Mouse (Mus musculus): Measurements from ENCODE around the gene Yif1b.

DNA sequence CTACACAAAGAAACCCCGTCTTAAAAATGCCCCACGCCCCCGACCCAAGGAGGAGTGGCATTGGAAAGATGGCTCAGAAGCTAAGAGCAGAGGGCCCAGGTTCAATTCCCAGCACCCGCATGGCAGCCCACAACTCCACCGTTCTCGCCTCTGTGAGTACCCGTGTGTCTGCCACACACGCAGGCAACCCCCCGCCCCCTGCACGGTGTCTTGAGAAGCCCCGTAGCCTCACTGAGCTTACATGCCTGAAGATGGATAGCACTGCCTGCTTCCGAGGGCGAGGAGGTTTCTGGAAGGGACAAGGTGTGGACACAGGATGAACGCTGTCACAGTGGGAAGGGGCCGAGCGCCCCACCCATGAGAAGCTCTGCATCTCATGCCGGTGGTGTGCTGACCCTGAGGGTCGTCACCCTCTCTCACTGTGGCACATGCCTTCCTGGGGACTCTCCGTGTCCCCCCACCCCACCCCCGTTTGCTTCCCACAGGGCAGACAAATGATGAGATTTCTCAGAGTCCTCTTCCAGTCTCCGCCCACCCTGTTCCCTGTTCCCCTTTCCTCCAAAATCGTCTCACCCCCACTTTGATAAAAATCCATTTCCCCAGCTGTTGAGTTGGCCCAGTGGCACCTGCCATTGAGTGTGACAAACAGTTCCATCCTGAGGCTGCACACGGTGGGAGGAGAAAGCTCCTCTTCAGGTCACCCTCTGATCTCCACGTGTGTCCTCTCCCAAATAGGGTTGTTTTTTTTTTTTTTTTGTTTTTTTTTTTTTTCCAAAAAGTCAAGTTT lies 57.9 kb downstream of the Yif1b start:
- TF ChIP-seq CHD2 (IDR thresholded peaks at IDR 0.05; ENCODE audit: low read length) (no peak), CTCF (IDR thresholded peaks at IDR 0.05 in 2 of 3, conservative IDR thresholded peaks at IDR 0.05 in 1 of 3; ENCODE audit: control insufficient read depth in 1 of 3, insufficient read depth in 1 of 3, low read depth in 2 of 3, low read length in 3 of 3, poor library complexity in 1 of 3, severe bottlenecking in 1 of 3) (no peak), ELF1 (IDR thresholded peaks at IDR 0.05; ENCODE audit: low read depth, low read length) (no peak), RCOR1 (IDR thresholded peaks at IDR 0.05; ENCODE audit: low read depth, low read length) (no peak), UBTF (IDR thresholded peaks at IDR 0.05; ENCODE audit: borderline replicate concordance, insufficient read depth, low read depth, low read length) (no peak), E2F4 (IDR thresholded peaks at IDR 0.05; ENCODE audit: borderline replicate concordance, low read depth, low read length) (no peak), TBP (IDR thresholded peaks at IDR 0.05; ENCODE audit: low read depth, low read length) (no peak)
